Mouse (Mus musculus): Measurements from ENCODE around the gene Samd14.

Samd14 gene

DNA sequence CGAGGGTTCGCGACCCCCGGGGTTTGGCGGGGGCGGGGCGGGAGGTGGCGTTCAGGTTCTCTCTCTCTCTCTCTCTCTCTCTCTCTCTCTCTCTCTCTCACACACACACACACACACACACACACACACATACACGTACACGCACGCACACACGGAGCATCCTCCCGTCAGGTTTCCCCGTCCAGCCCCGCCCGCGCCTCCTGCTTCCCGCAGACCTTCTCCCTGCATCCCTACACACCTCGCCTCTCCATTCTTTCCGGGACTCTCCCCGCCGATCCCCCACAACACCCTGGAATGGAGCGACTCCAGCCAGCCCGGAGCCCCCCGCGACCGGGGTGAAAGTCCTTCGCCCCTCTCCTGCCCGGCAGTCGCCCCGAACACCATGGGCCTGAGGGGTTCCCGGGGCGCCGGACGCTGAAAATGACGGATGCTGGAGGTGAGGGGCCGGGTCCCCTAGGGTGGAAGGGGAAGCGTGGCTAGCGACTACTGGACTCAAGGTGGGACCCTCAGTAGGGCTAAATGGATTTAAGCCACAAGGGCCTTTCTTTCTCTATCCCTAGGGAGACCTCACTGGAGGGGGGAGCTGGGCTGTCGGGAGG lies 561 bp downstream of the Samd14 start:
- ChIA-PET CTCF (interaction anchor here in 2 of 4 experiments (0.7 to 1.6 kb wide), 7 partner anchors 10 to 492 kb away, joined by 3 to 27 read pairs (median 4); no protein-coding TSS in a partner anchor), POLR2A (interaction anchor here in 1 of 4 experiments (1.3 kb wide), 1 partner anchor 10 kb away, joined by 4 read pairs; no protein-coding TSS in a partner anchor)

DNA sequence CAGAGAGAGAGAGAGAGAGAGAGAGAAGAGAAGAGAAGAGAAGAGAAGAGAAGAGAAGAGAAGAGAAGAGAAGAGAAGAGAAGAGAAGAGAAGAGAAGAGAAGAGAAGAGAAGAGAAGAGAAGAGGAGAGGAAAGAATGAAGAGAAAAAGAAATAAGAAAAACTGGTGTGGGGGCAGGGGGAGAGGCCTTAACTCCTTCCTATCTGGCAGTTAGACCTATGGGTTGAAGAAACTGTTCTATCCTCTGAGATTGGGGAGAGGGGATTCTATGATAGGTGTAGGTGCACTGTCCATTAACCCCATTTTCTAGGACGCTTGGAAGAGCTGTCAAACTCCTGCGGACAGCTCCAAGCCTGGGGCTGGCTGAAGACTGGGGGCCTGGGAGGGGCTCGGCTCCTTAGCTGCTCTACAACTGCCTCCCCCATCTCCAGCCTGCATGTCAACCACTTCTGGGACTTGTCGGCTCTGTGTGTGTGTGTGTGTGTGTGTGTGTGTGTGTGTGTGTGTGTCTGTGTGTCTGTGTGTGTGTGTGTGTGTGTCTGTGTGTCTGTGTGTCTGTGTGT lies 1.2 kb downstream of the Samd14 start:
- ChIA-PET POLR2A (interaction anchor here in 3 of 4 experiments (0.5 to 1.4 kb wide), 4 partner anchors 9 to 993 kb away, joined by 3 to 4 read pairs (median 3); no protein-coding TSS in a partner anchor), CTCF (interaction anchor here (0.6 to 1.8 kb wide), 12 partner anchors 10 to 491 kb away, joined by 3 to 27 read pairs (median 4); no protein-coding TSS in a partner anchor)

DNA sequence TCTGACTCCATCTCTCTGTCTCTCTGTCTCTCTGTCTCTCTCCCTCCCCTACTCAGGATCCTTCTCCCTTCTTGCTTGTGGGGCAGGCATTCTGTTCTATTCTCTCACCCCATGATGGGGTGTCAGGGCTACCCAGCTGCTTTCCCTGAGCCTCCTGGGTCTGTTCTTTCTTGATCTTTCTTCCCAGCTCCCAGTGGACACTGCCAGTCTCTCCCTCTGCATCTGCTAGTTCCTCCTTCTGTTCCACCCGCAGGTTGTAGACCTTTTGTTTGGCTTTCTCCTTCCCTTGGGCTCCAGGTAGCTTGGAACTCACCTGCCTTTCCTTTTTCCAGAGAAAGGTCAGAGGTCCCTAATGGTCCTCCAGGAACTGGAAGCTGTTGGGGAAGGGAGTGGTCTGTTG lies 1.7 kb downstream of the Samd14 start:
- ChIA-PET CTCF (interaction anchor here (0.6 to 1.8 kb wide), 10 partner anchors 11 to 116 kb away, joined by 3 to 7 read pairs (median 4); no protein-coding TSS in a partner anchor), POLR2A (interaction anchor here in 3 of 4 experiments (0.5 to 1.4 kb wide), 4 partner anchors 9 to 993 kb away, joined by 3 to 4 read pairs (median 3); no protein-coding TSS in a partner anchor)

DNA sequence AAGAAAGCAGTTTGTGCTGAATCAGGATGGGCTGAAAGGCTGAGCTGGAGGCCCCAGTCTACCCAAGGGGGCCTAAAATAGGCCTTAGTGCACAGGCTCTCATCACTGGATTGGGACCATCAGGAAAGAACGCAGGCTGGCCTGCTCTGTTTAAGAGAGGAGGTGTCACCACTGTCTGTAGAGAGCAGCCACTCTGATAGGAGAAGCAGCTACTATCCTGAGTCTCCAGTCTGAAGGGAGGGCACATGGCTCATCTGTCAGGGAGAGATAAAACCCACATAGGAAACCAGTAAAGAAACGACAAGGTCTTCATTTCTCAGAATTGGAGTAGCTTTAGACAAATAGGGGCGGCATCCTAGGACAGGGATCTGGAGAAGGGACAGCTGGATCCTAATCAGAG lies 2.4 kb downstream of the Samd14 start:
- POLR2A ChIA-PET: interaction anchor here in 1 of 4 experiments (1.4 kb wide), 1 partner anchor 19 kb away, joined by 3 read pairs; no protein-coding TSS in a partner anchor
- CTCF ChIA-PET: interaction anchor here in 3 of 4 experiments (0.5 to 1.8 kb wide), 8 partner anchors 10 to 202 kb away, joined by 3 to 7 read pairs (median 4); no protein-coding TSS in a partner anchor

DNA sequence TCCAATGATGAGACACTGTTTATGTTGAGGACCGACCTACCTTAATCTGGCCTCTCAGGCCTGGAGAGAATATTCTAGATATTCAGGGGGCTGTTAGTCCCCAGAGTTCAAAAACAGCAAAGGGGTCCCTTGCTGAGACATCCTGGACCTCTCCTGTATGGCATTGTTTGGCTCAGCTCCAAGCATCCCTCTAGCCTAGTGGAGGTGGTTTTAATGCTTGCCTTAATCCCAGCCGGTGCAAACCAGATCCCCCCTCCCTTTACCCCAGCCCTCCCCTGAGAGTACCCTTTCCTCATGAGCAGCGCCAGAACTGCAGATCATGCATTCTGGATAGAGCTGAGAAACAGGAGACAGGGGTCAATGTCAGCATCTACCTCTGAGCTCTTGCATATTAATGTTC lies 2.8 kb downstream of the Samd14 start:
- ChIA-PET CTCF (interaction anchor here in 3 of 4 experiments (0.5 to 1.8 kb wide), 4 partner anchors 10 to 202 kb away, joined by 3 to 7 read pairs (median 3); no protein-coding TSS in a partner anchor), POLR2A (interaction anchor here in 1 of 4 experiments (1.4 kb wide), 1 partner anchor 19 kb away, joined by 3 read pairs; no protein-coding TSS in a partner anchor)

DNA sequence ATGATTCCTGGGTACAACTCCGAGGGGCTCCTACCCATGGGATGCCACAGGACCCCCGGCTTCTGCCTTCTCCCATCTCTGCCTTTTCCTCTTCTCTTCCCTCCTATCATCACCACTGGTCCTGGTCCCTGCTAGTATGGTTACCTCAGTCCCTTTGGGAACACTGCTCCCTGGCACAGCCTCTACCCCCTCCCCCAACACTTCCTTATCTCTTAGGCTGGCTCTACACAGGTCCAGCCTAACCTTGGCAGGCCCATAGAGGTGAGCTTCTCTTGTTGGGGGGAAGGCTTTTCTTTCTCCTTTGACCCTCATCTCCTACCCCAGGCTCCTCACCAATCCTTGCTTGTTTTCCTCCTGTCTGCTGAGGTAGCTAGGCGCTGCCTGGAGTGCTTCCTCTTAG lies 5.8 kb downstream of the Samd14 start:
- POLR2A ChIA-PET: interaction anchor here in 1 of 4 experiments (0.5 kb wide), 1 partner anchor 50 kb away, joined by 4 read pairs; no protein-coding TSS in a partner anchor
- CTCF ChIA-PET: interaction anchor here in 2 of 4 experiments (0.6 to 2.8 kb wide), 3 partner anchors 15 to 46 kb away, joined by 3 to 13 read pairs (median 3); no protein-coding TSS in a partner anchor

DNA sequence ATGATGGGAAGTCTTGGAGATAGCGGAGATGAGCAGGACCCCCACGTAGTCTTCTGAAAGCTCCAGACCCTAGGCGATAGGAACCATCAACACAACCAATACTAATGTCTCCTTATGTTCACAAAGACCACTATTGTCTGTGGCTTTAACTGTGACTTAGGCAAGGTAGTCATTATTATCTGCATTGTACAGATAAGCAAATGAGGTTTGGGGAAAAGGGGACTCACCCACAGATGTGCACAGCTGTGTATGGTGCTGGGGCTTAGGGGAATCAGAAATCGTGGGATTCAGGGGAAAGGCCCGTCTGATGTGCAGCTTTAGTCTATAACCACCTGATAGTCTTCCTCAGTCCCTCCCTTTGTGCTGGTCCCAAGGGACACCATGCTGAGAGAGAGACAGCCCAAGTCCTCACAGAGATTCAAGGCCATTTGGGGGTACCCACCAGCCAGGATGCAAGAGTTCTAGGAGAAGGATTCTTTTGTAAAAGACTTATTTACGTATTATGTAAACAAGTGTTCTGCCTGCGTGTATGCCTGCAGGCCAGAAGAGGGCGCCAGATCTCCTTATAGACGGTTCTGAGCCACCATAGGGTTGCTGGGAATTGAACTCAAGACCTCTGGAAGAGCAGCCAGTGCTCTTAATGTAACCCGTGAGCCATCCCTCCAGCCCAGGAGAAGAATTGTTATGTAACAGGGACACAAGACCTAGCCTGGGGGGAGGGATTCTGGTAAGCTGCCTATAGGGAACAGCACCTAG lies 12.7 kb downstream of the Samd14 start:
- POLR2A ChIA-PET: interaction anchor here in 2 of 4 experiments (1.0 to 2.0 kb wide), 2 partner anchors 19 to 20 kb away, joined by 3 to 5 read pairs; no protein-coding TSS in a partner anchor
- CTCF ChIA-PET: interaction anchor here in 3 of 4 experiments (0.7 to 2.3 kb wide), 11 partner anchors 10 to 229 kb away, joined by 3 to 13 read pairs (median 3); no protein-coding TSS in a partner anchor

DNA sequence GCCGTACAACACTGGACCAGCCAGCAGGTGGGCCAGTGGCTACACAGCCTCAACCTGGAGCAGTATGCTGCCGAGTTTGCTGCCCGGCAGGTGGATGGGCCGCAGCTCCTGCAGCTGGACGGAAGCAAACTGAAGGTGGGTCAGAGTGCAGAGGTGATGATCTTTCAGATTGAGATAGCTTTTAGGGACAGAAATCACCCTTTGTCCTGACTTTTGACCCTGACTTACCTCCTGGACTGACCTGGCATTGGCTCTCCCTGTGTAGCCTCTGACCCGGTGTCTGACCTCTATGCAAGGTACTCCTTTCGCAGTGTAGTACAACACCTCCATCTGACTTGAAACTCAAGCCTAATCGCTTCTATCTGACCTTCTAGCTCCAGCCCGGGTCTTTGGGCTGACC lies 13.8 kb downstream of the Samd14 start:
- ChIA-PET POLR2A (interaction anchor here in 1 of 4 experiments (1.8 kb wide), 1 partner anchor 10 kb away, joined by 5 read pairs; no protein-coding TSS in a partner anchor), CTCF (interaction anchor here in 3 of 4 experiments (0.7 to 2.3 kb wide), 3 partner anchors 18 to 172 kb away, joined by 3 to 13 read pairs (median 3); no protein-coding TSS in a partner anchor)

DNA sequence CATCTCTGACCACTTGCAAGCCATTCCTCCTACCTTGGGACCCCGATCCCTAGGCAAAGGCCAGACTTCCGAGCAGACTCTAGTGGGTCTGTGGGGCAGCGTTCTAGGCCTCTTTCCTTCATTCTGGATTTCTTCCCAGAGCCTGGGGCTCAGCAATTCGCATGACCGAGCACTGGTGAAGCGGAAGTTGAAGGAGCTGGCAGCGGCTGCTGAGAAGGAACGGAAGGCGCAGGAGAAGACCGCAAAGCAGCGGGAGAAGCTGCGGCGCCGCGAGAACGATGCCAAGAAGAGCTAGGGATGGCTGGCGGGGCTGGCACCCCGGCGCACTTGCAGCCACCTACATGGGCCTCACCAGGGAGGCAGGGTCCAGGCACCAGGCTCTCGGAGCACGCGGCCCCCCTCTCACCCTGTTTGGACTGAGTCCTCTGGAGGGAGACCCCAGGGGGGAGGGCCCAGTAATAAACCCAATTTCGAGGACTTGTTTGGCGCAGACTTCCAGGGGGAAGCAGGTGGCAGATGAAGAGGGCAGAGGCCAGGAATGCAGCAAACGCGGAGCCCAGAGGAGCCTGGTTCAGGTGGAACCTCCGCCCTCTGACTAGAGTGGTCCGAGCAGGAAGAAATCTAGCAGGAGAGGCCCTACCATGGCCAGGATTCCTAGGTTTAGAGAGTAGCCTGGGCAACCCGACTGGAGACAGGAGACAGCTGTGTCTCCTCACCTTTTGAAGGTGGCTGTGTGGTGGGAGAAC lies 14.9 kb downstream of the Samd14 start:
- CTCF ChIA-PET: interaction anchor here in 3 of 4 experiments (0.6 to 1.7 kb wide), 7 partner anchors 8 to 227 kb away, joined by 3 to 6 read pairs (median 4); partner anchors contain the start of gene Pdk2 (in 2 of the 3)
- POLR2A ChIA-PET: interaction anchor here in 3 of 4 experiments (0.6 to 1.8 kb wide), 8 partner anchors 9 to 89 kb away, joined by 3 to 5 read pairs (median 4); no protein-coding TSS in a partner anchor

DNA sequence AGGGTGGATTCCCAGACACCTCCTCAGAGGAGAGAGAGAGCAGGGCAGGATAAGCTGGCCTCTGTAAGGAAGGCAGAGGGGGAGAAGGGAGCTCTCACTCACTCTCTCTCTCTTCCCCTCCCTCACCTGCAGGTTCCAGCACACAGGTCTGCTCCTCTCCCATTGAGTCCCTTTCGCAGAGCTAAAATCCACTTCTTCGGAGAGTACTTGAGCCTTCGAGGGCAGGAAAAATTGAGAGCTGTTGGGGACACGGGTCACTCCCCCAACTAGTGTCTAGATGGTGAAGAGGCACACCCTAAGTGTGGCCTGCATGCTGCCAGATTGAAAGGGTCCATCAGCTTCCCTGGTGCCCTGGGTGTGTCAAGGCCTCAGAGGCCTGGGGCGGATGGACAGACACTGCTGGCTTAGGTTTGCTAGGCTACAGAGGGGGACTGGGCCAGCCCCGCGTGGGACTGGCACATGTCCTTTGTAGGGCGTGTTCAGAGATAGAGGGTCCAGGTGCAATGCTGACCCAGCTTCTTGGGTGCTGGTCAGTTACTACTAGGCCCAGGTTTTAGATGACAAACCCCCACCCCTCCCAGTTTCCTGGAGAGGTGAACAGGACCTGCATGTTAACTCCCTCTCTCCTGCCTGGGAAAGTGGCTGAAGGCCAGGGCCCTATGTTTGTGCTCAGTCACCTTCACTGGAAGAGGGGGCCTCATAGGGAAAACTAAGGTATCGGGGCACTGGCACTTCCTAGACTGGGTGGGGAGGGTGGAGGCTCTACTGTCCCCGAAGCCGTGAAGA lies 15.7 kb downstream of the Samd14 start:
- CTCF ChIA-PET: interaction anchor here in 3 of 4 experiments (0.6 to 1.7 kb wide), 6 partner anchors 8 to 227 kb away, joined by 3 to 6 read pairs (median 4); partner anchors contain the start of gene Pdk2 (in 2 of the 3)
- POLR2A ChIA-PET: interaction anchor here in 3 of 4 experiments (0.9 to 1.8 kb wide), 8 partner anchors 8 to 88 kb away, joined by 3 to 5 read pairs (median 4); partner anchors contain the start of gene Ppp1r9b (in 1 of the 3)

DNA sequence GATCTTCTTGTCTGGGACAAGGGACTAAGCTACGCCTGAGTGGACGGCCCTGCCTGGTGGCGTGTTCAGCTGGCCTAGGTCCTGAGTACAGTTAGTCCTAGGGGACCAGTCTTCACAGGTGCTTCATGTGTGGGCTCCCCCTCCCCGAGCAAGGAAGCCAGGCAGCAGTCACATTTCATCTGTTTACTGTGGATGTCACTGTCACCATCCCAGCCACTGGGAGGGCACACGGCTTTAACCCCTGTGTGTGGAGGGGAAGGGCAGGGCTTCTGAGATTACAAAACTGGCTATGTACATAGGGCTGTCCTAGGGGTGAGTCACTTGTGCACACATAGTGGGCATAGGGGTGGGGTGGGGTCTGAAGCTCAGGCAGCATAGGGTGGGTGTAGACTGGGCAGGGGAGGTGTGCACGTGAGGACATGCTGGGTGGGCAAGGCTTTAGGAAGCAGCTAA lies 16.4 kb downstream of the Samd14 start:
- ChIA-PET POLR2A (interaction anchor here in 1 of 4 experiments (1.2 to 1.9 kb wide), 2 partner anchors 7 to 35 kb away, joined by 3 to 5 read pairs; partner anchors contain the start of gene Ppp1r9b), CTCF (interaction anchor here in 1 of 4 experiments (0.6 kb wide), 1 partner anchor 219 kb away, joined by 4 read pairs; no protein-coding TSS in a partner anchor)

DNA sequence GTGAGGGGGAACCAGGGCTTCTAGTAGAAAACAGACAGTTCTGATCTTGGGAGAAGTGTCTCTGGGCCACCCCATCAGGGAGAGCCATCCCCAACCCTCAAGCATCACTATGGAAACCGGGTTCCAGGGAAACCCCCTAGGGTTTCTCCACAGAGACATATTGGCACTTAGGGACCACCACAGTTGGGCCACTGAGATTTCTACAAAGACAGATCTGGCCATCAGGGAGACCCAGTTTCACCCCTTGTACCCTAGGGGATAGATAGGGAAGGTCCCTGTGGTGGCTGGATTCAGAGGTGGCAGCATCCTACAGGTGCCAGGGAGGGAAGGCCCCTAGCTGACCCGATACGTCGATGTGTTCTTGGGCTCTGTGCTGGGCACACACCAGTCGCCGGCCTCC lies 17.2 kb downstream of the Samd14 start:
- POLR2A ChIA-PET: interaction anchor here in 1 of 4 experiments (1.9 kb wide), 1 partner anchor 8 kb away, joined by 5 read pairs; no protein-coding TSS in a partner anchor
- CTCF ChIA-PET: interaction anchor here in 1 of 4 experiments (0.6 kb wide), 1 partner anchor 218 kb away, joined by 4 read pairs; no protein-coding TSS in a partner anchor

DNA sequence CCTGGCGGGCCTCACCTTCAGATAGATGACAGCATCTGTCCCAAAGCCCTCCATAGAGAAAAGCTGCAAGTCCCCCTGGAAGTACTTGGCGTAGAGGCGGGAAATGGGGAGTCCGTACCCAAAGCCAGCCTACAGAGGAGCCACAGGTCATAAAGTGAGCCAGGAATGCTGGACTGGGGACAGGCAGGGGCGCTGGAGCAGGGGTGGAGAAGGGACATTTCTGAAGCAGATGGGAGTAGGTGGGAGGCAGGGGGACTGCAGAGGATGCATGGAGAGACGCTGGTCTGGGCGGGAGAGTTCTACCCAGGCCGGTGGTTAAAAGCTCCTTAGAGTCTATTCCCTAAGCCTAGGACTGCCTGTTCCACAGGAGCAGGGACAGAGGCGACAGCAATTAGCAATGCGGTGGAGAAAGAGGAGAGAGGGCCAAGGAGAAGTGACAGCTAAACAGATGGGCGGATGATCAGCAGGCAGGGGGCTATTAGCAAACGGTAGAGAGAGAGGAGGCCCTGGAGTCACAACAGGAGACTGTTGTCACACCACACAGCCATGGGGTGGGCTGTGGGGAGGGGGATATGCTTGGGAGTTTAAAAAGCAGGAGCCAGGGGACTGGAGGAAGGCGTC lies 18.3 kb downstream of the Samd14 start:
- POLR2A ChIA-PET: interaction anchor here in 1 of 4 experiments (0.5 to 1.9 kb wide), 2 partner anchors 9 to 41 kb away, joined by 3 to 5 read pairs; no protein-coding TSS in a partner anchor
- CTCF ChIA-PET: interaction anchor here in 1 of 4 experiments (1.0 kb wide), 1 partner anchor 14 kb away, joined by 3 read pairs; no protein-coding TSS in a partner anchor

DNA sequence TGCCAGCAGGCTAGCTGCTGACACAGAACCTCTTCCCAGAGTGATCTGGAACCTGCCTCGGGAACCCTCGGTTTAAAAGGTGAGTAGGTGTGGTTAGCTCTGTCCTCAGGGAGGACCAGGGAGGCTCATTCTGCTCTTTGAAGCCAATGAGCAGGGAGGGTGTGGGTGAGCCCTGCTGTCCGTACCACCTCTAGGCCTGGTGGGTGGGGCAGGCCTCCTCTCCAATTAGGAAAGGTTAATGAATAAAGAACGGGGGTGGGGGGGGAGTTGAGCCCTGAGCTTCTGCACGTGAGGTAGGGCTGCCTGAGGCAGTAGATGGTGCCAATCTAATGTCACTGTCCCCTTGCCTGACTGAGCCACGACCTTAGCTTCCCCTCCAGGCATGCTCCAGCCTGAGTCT lies 23.3 kb downstream of the Samd14 start:
- ChIA-PET CTCF (interaction anchor here (0.6 to 2.2 kb wide), 24 partner anchors 8 to 662 kb away, joined by 3 to 19 read pairs (median 4); no protein-coding TSS in a partner anchor), POLR2A (interaction anchor here in 3 of 4 experiments (0.5 to 1.6 kb wide), 16 partner anchors 8 to 745 kb away, joined by 3 to 5 read pairs (median 3); no protein-coding TSS in a partner anchor)

DNA sequence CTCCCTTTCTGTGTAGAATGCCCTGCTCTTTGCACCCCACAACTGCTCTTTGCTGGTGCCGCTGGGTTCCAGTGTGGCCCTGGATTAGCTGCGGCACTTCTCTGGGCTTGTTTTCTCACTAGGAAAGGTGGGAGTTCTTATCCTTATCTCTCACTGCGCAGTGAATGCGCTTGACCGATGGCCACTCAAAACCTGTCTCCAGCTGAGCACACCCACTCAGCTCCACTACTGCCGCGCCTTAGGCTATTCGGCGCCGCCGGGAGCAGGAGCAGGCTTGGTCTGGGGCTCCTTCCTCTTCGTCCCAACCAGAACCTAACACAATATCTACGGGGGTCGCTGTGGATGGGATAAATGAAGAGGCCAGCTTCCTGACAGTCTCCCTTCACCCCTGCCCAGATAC lies 23.9 kb downstream of the Samd14 start:
- ChIA-PET CTCF (interaction anchor here in 3 of 4 experiments (0.5 to 2.2 kb wide), 25 partner anchors 9 to 662 kb away, joined by 3 to 19 read pairs (median 4); no protein-coding TSS in a partner anchor), POLR2A (interaction anchor here (0.5 to 1.6 kb wide), 17 partner anchors 8 to 1091 kb away, joined by 3 to 5 read pairs (median 3); partner anchors contain the start of gene Ppp1r9b (in 1 of the 4))
